Mouse (Mus musculus) hindlimb bud, embryonic 11.5 days (tissue): ENCODE results near the gene Cabin1.

Source experiments
- DNase-seq: peaks from one replicate; pipeline ENCODE4 v3.0.0-alpha.2; 2012; ENCODE audit warnings: low read depth, low spot score; ENCODE audit errors: extremely low spot score

Gene Cabin1

GRCm38 (mm10) chr10:75667911-75668270 lies 96.2 kb downstream of the Cabin1 start:
- DNase-seq = no peak

- DNase-seq = no peak
These were observed 96.8 kb downstream of the Cabin1 start for GRCm38 (mm10) chr10:75667115-75667910.

- no peak for DNase-seq
These were observed 97.6 kb downstream of the Cabin1 start for GRCm38 (mm10) chr10:75666451-75667030.

- no peak for DNase-seq
These were observed 99.4 kb downstream of the Cabin1 start for GRCm38 (mm10) chr10:75664673-75665270.

GRCm38 (mm10) chr10:75662575-75662974 lies 101.6 kb downstream of the Cabin1 start:
- DNase-seq = no peak

- no peak for DNase-seq
These were observed 102.3 kb downstream of the Cabin1 start for GRCm38 (mm10) chr10:75661876-75662275.

GRCm38 (mm10) chr10:75661381-75661780 lies 102.8 kb downstream of the Cabin1 start:
- DNase-seq = no peak

- no peak for DNase-seq
These were observed 106.4 kb downstream of the Cabin1 start for GRCm38 (mm10) chr10:75657772-75658171.

GRCm38 (mm10) chr10:75657165-75657564 lies 107.0 kb downstream of the Cabin1 start:
- no peak for DNase-seq

- DNase-seq = no peak
These were observed 110.1 kb downstream of the Cabin1 start for GRCm38 (mm10) chr10:75654053-75654452.

- DNase-seq = no peak
These were observed 112.6 kb downstream of the Cabin1 start for GRCm38 (mm10) chr10:75651381-75652068.

GRCm38 (mm10) chr10:75650306-75650902 lies 113.7 kb downstream of the Cabin1 start:
- no peak for DNase-seq

- no peak for DNase-seq
These were observed 114.6 kb downstream of the Cabin1 start for GRCm38 (mm10) chr10:75649406-75649995.

GRCm38 (mm10) chr10:75649001-75649400 lies 115.1 kb downstream of the Cabin1 start:
- no peak for DNase-seq

- no peak for DNase-seq
These were observed 116.0 kb downstream of the Cabin1 start for GRCm38 (mm10) chr10:75648091-75648490.

GRCm38 (mm10) chr10:75647362-75647761 lies 116.8 kb downstream of the Cabin1 start:
- no peak for DNase-seq

GRCm38 (mm10) chr10:75646406-75646805 lies 117.7 kb downstream of the Cabin1 start:
- DNase-seq = no peak

- DNase-seq = no peak
These were observed 118.5 kb downstream of the Cabin1 start for GRCm38 (mm10) chr10:75645616-75646015.

GRCm38 (mm10) chr10:75643741-75644343 lies 120.3 kb downstream of the Cabin1 start, which contains the start of gene Susd2:
TSS of gene Susd2 (minus strand) at chr10:75644008.
- DNase-seq = no peak

GRCm38 (mm10) chr10:75642891-75643290 lies 121.2 kb downstream of the Cabin1 start:
- no peak for DNase-seq
